Comparison of ENCODE assay signal across 7 mouse cellular contexts in the genomic region with DNA sequence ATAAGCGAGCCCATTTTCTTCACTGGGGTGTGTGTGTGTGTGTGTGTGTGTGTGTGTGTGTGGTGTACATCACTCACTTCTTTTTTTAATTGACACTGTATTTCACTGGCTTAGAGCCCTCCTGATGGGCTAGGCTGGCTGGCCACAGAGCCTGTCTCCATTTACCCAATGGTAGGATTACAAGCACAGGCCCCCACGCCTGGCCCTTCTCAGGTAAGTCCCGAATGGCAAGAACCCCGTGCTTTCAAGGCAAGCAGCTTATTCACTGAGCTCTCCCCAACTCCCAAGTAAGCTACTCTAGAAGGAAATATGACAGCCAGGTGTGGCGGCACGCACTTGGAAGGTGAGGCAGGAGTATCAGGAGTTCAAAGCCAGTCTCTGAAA.
DNase-seq lines count a peak whose midpoint lies in the region; ATAC-seq and TF ChIP-seq lines count a peak whose summit lies in the region.

No protein-coding gene starts in this region.

- H3K4me2 ChIP-seq in heart, postnatal 0 days (ENCODE audit: low read depth, low read length) = peak overlapping the region; percentile 48; the same call in 1 of the 2 replicates
- H3K4me2 ChIP-seq in lung, postnatal 0 days (replicated peaks; ENCODE audit: low read depth, low read length) = peak overlapping the region; percentile 39
- H3K4me2 ChIP-seq in limb, embryonic 14.5 days (replicated peaks; ENCODE audit: low read depth, low read length, severe bottlenecking) = peak overlapping the region; percentile 34; the same call in 1 of the 2 replicates
- H3K4me2 ChIP-seq in stomach, embryonic 14.5 days (replicated peaks; ENCODE audit: low read depth, low read length) = no peak overlapping the region

- H3K36me3 ChIP-seq in heart, postnatal 0 days (replicated peaks; ENCODE audit: control insufficient read depth, insufficient read depth, low read length) = peaks cover 21% of the 10 kb centered on the region
- H3K36me3 ChIP-seq in lung, postnatal 0 days (ENCODE audit: insufficient read depth, low read length) = 0 out of 2 replicates have a peak, but pooled peaks cover 4% of the 10 kb centered on the region
- H3K36me3 ChIP-seq in limb, embryonic 14.5 days (ENCODE audit: control insufficient read depth, insufficient read depth, low read length) = no peaks in the 10 kb centered on the region
- no peaks in the 10 kb centered on the region for H3K36me3 ChIP-seq in stomach, embryonic 14.5 days (ENCODE audit: control insufficient read depth, insufficient read depth, low read length)

- intact Hi-C loops in heart, postnatal 14 days (cut with DNase I) = loop anchor here (2.0 to 5.0 kb wide), 2 partner anchors 90 to 142 kb away; no protein-coding TSS in a partner anchor

- H3K4me3 ChIP-seq in heart, postnatal 0 days (ENCODE audit: low read depth, low read length) = no peak overlapping the region
- H3K4me3 ChIP-seq in lung, postnatal 0 days (ENCODE audit: low read depth, low read length) = 0 out of 2 replicates have a peak overlapping the region, but pooled peaks have one; percentile 25
- H3K4me3 ChIP-seq in limb, embryonic 14.5 days (replicated peaks; ENCODE audit: low read length) = no peak overlapping the region
- no peak overlapping the region for H3K4me3 ChIP-seq in stomach, embryonic 14.5 days (ENCODE audit: low read depth, low read length)

- ATAC-seq in heart, postnatal 0 days (ENCODE audit: insufficient read depth, low read depth) = no peak
- no peak for ATAC-seq in lung, postnatal 0 days
- no peak for ATAC-seq in limb, embryonic 14.5 days (ENCODE audit: low FRiP score, low read depth)
- ATAC-seq in stomach, embryonic 14.5 days (ENCODE audit: insufficient number of reproducible peaks, insufficient read depth, low FRiP score, low read depth) = peak; percentile 29; the same call in 1 of the 2 replicates

- no peak for TF ChIP-seq EP300 in heart, postnatal 0 days (IDR thresholded peaks at IDR 0.05; ENCODE audit: low read depth)
- TF ChIP-seq EP300 in lung, postnatal 0 days (IDR thresholded peaks at IDR 0.05) = no peak

- no peak overlapping the region for H3K9ac ChIP-seq in heart, postnatal 0 days (replicated peaks; ENCODE audit: low read depth, low read length)
- no peak overlapping the region for H3K9ac ChIP-seq in lung, postnatal 0 days (replicated peaks; ENCODE audit: low read depth)
- H3K9ac ChIP-seq in limb, embryonic 14.5 days (ENCODE audit: low read depth, low read length, severe bottlenecking) = no peak overlapping the region
- no peak overlapping the region for H3K9ac ChIP-seq in stomach, embryonic 14.5 days (replicated peaks; ENCODE audit: low read depth, low read length)

- no peak for TF ChIP-seq POLR2A in limb, embryonic 14.5 days (IDR thresholded peaks at IDR 0.05; ENCODE audit: borderline replicate concordance, extremely low read depth, insufficient read depth, insufficient read length)

- no peak for DNase-seq in heart, postnatal 0 days (ENCODE audit: low spot score)
- no peak for DNase-seq in heart, postnatal 14 days
- no peak for DNase-seq in lung, postnatal 0 days (ENCODE audit: low spot score)
- DNase-seq in lung, postnatal 14 days = no peak
- DNase-seq in limb, embryonic 14.5 days (ENCODE audit: low spot score) = no peak
- no peak for DNase-seq in ovary, postnatal 36 days (ENCODE audit: low spot score)

- H3K27ac ChIP-seq in heart, postnatal 0 days (ENCODE audit: low read depth) = peak overlapping the region; percentile 84
- peak overlapping the region; percentile 81; the same call in 1 of the 2 replicates for H3K27ac ChIP-seq in lung, postnatal 0 days (ENCODE audit: low read length)
- no peak overlapping the region for H3K27ac ChIP-seq in limb, embryonic 14.5 days (replicated peaks; ENCODE audit: low read depth, low read length)
- no peak overlapping the region for H3K27ac ChIP-seq in stomach, embryonic 14.5 days (ENCODE audit: low read length)

- TF ChIP-seq CTCF in heart, postnatal 0 days (IDR thresholded peaks at IDR 0.05; ENCODE audit: low read depth) = no peak
- TF ChIP-seq CTCF in lung, postnatal 0 days (IDR thresholded peaks at IDR 0.05) = no peak

- H3K4me1 ChIP-seq in heart, postnatal 0 days (ENCODE audit: control insufficient read depth, insufficient read depth) = peaks cover 8% of the 10 kb centered on the region; the same call in 1 of the 2 replicates
- H3K4me1 ChIP-seq in lung, postnatal 0 days (ENCODE audit: insufficient read depth, low read depth, low read length) = peaks cover 3% of the 10 kb centered on the region; the same call in 1 of the 2 replicates
- H3K4me1 ChIP-seq in limb, embryonic 14.5 days (ENCODE audit: control insufficient read depth, insufficient read depth, low read length) = peaks cover 5% of the 10 kb centered on the region; the same call in 1 of the 2 replicates
- 0 out of 2 replicates have a peak, but pooled peaks cover 5% of the 10 kb centered on the region for H3K4me1 ChIP-seq in stomach, embryonic 14.5 days (ENCODE audit: control insufficient read depth, insufficient read depth, low read length)

- 74% methylated on average over 6 of the region's 6 CpGs for WGBS in heart, postnatal 0 days
- 68% methylated on average over 6 of the region's 6 CpGs for WGBS in lung, postnatal 0 days
- WGBS in limb, embryonic 14.5 days = 64% methylated on average over 6 of the region's 6 CpGs
- 71% methylated on average over 6 of the region's 6 CpGs for WGBS in stomach, embryonic 14.5 days

- H3K9me3 ChIP-seq in heart, postnatal 0 days (replicated peaks; ENCODE audit: control insufficient read depth, low read length) = no peaks in the 10 kb centered on the region
- H3K9me3 ChIP-seq in lung, postnatal 0 days (ENCODE audit: low read length) = no peaks in the 10 kb centered on the region
- no peaks in the 10 kb centered on the region for H3K9me3 ChIP-seq in limb, embryonic 14.5 days (ENCODE audit: control insufficient read depth, low read length)
- H3K9me3 ChIP-seq in stomach, embryonic 14.5 days (ENCODE audit: control insufficient read depth, low read depth, low read length) = no peaks in the 10 kb centered on the region

- H3K27me3 ChIP-seq in heart, postnatal 0 days (ENCODE audit: control insufficient read depth, insufficient read depth, low read length) = no peaks in the 10 kb centered on the region
- H3K27me3 ChIP-seq in lung, postnatal 0 days (replicated peaks; ENCODE audit: insufficient read depth, low read length) = no peaks in the 10 kb centered on the region
- H3K27me3 ChIP-seq in limb, embryonic 14.5 days (ENCODE audit: control insufficient read depth, insufficient read depth, low read length) = no peaks in the 10 kb centered on the region
- no peaks in the 10 kb centered on the region for H3K27me3 ChIP-seq in stomach, embryonic 14.5 days (ENCODE audit: control insufficient read depth, insufficient read depth, low read length)

Comparison
In these comparisons a context has a peak if more than half of its experiments do, and no peak if none do; other contexts are left out.
1. H3K27ac ChIP-seq: peak in heart, postnatal 0 days (single experiment) and lung, postnatal 0 days (single experiment); none in limb, embryonic 14.5 days (single experiment) and stomach, embryonic 14.5 days (single experiment).